Mouse (Mus musculus) spleen, postnatal 4 days (tissue): ENCODE data around the gene H3f3b.
A peak's percentile ranks its signal among the peaks of the same experiment; 100 is the strongest.

Source experiments
- DNase-seq, 2 experiments: peaks; one replicate each; pipeline ENCODE4 v3.0.0; 2022; ENCODE audit warnings: low spot score in 2 of 2

H3f3b gene

GRCm38 (mm10) chr11:116027756-116028155 is at the start of gene H3f3b:
Gene H3f3b (minus strand): TSS chr11:116027962.
- no peak for DNase-seq

DNA sequence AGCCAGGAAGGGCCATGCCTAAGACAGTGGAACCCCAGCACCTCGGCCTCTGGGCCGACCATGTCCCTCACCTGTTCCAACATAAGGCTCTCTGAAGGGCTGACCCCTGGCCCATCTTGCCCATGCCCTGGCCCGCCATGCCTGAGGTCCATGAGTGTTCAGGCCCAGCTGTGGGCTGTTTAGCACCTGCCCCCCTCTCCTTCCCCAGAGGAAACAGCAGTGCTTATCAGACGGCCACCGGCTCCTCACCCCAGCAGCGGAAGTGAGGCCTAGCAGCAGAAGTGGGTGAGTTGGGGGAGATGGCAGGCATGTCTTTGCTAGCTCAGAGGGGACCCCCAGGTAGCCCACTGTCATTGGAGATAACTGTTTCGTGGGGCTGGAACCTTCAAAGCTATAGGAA is 49.1 kb upstream of the H3f3b start:
- peak; percentile 63 to 83 for DNase-seq

DNA sequence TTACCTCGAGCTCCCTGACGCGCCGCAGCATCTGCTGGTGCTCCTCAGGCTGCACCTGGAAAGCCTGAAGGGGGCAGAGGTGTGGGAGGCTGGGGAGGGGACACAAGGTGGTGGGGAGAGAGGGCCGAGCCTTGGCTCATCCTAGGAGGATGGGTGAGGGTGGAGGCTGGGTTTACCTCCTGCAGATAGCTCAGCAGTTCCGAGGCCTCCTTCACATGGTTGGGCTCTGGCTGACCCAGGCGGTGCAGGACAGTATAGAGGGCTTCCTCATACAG is 48.4 kb upstream of the H3f3b start:
- no peak for DNase-seq

- DNase-seq = peak in 1 of 2 experiments; percentile 38
Measured at GRCm38 (mm10) chr11:116075539-116076265, 47.9 kb upstream of the H3f3b start.

- no peak for DNase-seq
Measured at GRCm38 (mm10) chr11:116074436-116074991, 46.8 kb upstream of the H3f3b start.

- no peak for DNase-seq
Measured at GRCm38 (mm10) chr11:116072608-116073007, 44.8 kb upstream of the H3f3b start.

- DNase-seq = peak; percentile 62 to 84
Measured at GRCm38 (mm10) chr11:116071510-116071909, 43.7 kb upstream of the H3f3b start.

GRCm38 (mm10) chr11:116065345-116065744 is 37.6 kb upstream of the H3f3b start:
- DNase-seq = no peak

GRCm38 (mm10) chr11:116064187-116064867 is 36.6 kb upstream of the H3f3b start:
- DNase-seq = no peak

- no peak for DNase-seq
Measured at GRCm38 (mm10) chr11:116063562-116063961, 35.8 kb upstream of the H3f3b start.

DNA sequence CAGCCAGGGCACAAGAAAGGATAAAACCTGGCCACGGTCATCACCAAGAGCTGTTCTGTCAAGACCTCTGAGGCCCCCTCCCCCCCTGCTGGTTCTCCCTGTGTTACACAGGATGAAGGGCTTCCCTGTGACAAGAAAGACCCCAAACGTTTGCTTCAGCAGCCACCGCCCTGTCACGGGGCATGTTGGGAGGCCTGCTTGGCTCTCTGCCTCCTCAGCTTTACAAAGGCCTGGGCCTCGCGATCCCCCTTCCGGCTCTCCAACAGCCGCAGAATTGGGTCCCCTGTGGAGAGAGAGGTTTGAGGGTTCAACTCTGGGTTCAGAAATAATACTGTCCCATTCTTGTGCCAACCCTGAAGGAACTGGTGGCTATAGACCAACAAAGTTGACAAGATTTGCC is 34.8 kb upstream of the H3f3b start:
- DNase-seq = no peak

DNA sequence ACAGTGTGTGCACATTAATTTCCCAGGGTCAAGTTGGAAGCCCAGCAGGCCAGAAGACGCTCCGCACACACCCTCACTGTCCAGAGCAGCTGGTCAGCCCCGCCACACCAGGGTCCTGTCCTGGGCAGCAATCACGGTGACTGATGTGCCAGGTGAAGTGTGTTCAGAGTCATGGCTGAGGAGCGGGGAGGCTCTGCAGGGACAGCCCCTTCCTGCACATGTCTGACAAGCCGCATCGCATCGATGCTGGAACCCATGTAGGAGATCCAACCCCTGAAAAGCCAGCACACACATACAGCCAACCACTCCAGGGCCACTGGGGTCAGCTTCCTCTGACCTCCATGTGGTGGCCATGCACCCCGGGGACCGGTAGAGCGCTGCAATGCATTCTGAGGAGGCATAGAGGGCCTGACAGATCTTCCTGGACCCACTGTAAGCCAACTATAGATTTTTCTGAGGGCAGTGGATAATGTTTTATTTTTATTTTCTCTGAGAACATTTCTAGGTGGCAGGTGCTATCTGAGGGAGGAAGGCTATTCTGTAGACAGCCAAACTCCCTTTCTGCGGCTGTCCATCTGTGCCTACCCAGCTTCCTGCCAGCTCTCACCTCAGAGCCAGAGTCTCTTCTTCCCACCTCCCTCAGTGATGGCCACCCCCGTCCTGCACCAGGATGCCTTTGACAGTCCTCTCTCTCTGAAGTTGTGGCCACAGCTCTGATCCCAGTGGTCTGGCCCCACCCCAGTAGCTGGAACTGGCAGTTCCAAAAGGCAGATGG is 34.1 kb upstream of the H3f3b start:
- no peak for DNase-seq

DNA sequence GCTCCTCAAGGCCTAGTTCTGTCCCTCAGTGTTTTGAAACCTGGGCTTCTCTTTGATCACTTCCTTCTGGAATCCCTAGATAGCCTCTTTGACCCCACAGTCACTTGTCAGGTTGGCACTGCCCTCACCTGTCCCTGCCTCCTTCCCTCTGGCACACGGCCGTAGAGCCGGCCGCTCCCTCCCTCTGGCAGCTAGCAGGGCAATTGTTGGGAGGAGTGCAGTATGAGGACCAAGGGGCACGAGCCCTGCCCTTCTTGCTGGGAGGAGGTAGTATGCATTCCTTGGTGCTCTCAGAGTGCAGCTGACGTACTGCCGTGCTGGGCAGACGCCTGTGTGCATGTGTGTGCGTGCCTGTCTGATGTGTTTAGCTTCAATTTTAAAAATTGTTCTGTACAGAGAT is 32.8 kb upstream of the H3f3b start:
- no peak for DNase-seq

GRCm38 (mm10) chr11:116059691-116060025 is 31.9 kb upstream of the H3f3b start:
- no peak for DNase-seq

GRCm38 (mm10) chr11:116058868-116059690 is 31.3 kb upstream of the H3f3b start:
- DNase-seq = no peak

GRCm38 (mm10) chr11:116058022-116058614 is 30.4 kb upstream of the H3f3b start:
- no peak for DNase-seq

DNA sequence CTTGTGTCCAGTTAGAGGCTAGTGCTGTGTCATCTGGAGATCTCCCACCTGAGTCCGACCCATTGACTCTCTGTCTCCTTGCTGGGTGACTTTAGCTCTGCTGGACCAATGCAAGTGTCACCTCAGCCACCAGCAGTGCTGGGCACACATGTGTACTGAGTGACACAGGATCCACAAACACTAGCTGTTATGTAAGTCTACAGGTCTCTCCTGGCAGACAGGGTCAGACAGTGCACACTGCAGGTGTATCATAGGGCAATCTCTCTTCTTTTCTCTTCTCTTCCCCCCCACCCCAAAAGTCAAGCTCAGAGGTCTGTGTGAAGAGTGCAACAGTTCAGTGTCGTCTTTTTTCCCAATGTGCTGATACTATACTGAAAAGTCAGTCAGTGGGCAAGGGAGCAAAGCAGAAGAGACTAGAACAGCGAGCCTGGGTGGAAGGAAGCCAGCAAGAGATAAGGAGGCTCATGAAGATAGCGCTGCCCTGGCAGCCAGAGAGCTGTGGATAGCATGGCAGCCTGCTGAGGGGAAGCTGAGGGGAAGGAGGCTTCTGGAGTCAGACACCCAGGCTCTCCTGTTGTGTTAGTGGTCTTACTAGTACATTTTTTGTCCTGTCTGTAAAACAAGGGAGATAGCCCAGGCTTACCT is 29.6 kb upstream of the H3f3b start:
- peak in 1 of 2 experiments; percentile 42 for DNase-seq

GRCm38 (mm10) chr11:116055873-116056272 is 28.1 kb upstream of the H3f3b start:
- DNase-seq = no peak

GRCm38 (mm10) chr11:116053510-116054229 is 25.9 kb upstream of the H3f3b start:
- DNase-seq = no peak

DNA sequence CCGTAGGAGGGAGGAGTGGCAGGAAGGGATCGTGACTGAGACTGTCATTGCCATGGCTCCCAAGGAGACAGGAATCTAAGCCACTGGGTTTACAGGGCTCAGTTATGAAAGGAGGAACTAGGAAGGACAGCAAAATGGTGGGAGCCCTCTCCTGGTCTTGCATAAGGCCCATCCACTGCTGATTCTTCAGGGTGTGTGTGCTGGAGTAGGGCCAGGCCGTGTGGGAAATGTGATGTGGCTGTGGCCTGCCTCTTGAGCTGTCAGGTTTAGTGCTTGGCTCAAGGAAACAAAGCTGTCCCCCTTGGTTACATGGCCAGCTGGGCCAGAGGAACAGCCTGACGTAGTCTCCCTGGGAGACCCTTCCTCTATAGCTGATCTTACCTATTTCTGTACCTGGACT is 22.4 kb upstream of the H3f3b start:
- DNase-seq = no peak
